Mouse (Mus musculus) liver, postnatal 0 days (tissue): ENCODE measurements around the gene Dclre1a. TPM values are rescaled to one million over a fixed set of nuclear protein-coding genes. Genes with fewer than 3 reads are reported as not detected.

Experiments used
- ATAC-seq: fragments of 200-750 bp; cut with Nextera tagmentation; 2 replicates; pipeline ENCODE4 v1.8.0; 2017; ENCODE audit warnings: mild to moderate bottlenecking, moderate library complexity
- DNase-seq: peaks from one replicate; pipeline ENCODE4 v3.0.0-alpha.2; 2016
- H3K27ac ChIP-seq: fragments of 300-500 bp; sonication (generic); 2 replicates; pipeline ENCODE4 v1.5.1; 2014; ENCODE audit warnings: antibody characterized with exemption, moderate library complexity, mild to moderate bottlenecking, low read depth
- H3K27me3 ChIP-seq: fragments of 300-500 bp; sonication (generic); 2 replicates; pipeline ENCODE4 v1.6.1; 2014; ENCODE audit warnings: low read length, control low read depth, mixed read lengths; ENCODE audit not compliant: insufficient read depth
- H3K36me3 ChIP-seq: fragments of 300-500 bp; sonication (generic); replicated peaks from 2 replicates; pipeline ENCODE4 v1.6.1; 2014; ENCODE audit warnings: mild to moderate bottlenecking, control low read depth, low read length, moderate library complexity, mixed read lengths; ENCODE audit not compliant: insufficient read depth
- H3K4me1 ChIP-seq: fragments of 300-500 bp; sonication (generic); 2 replicates; pipeline ENCODE4 v1.6.1; 2014; ENCODE audit warnings: antibody characterized with exemption, mild to moderate bottlenecking, control low read depth; ENCODE audit not compliant: insufficient read depth
- H3K4me2 ChIP-seq: fragments of 300-500 bp; sonication (generic); 2 replicates; pipeline ENCODE4 v1.6.1; 2014; ENCODE audit warnings: low read depth, mild to moderate bottlenecking, low read length, moderate library complexity, mixed read lengths
- H3K4me3 ChIP-seq: fragments of 300-500 bp; sonication (generic); 2 replicates; pipeline ENCODE4 v1.5.1; 2014; ENCODE audit warnings: low read depth, low read length
- H3K9ac ChIP-seq: fragments of 300-500 bp; sonication (generic); replicated peaks from 2 replicates; pipeline ENCODE4 v1.6.1; 2014; ENCODE audit warnings: mild to moderate bottlenecking, moderate library complexity
- H3K9me3 ChIP-seq: fragments of 300-500 bp; sonication (generic); 2 replicates; pipeline ENCODE4 v1.6.1; 2016; ENCODE audit warnings: mild to moderate bottlenecking, control low read depth, low read length, mixed read lengths
- CTCF ChIP-seq: sonication (generic); IDR thresholded peaks from 2 replicates; pipeline ENCODE4 v1.5.1; 2016; ENCODE audit warnings: antibody characterized with exemption, low read depth
- EP300 ChIP-seq: IDR thresholded peaks from 2 replicates; pipeline ENCODE4 v1.6.1; 2016; ENCODE audit warnings: antibody characterized with exemption, low read depth, mild to moderate bottlenecking
- WGBS: fragments of 180-500 bp; shearing (Covaris S2); extraction: QIAGEN DNeasy Blood & Tissue Kit; methylation state at CpG from one replicate; pipeline ENCODE4 v1.1.7; 2014; ENCODE audit not compliant: insufficient replicate concordance; 5-methylcytosine and 5-hydroxymethylcytosine counted together
- polyA plus RNA-seq: library from polyadenylated mRNA; unstranded; fragments of >200 nt; fragmentation: Nextera tagmentation; extraction: Ambion mirVana; gene quantifications from 2 replicates; pipeline ENCODE4 v1.2.1, GENCODE M21; 2015

Dclre1a gene
- polyA plus RNA-seq, 1 experiment from 2014 or later = 14.8 TPM

DNA sequence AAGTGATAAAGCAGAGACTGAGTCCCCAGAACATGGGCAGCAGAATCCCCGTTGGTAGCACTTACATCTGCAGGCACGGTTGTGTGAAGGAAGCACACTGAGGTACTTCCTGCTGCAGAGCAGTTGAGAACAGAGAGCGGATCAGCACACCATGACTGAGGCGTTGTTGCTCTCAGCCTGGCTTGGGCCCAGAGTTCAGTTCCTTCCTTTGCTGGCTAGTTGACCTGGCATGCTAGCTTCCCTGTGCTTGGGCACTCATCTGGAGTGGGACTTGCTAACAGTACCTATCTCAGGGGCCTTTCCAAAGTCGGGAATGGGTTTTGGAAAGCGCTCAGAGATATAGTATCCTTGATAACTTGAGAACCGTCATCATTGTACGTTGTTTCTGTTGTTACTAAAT is 38.3 kb upstream of the Dclre1a start:
- WGBS = 80% methylated on average over 8 of the region's 8 CpGs
- Histone ChIP-seq H3K36me3 (peaks cover 38% of the 10 kb centered on the region), H3K9me3 (no peaks in the 10 kb centered on the region), H3K27me3 (no peaks in the 10 kb centered on the region), H3K4me1 (no peaks in the 10 kb centered on the region), H3K4me3 (no peak overlapping the region), H3K27ac (no peak overlapping the region), H3K9ac (no peak overlapping the region), H3K4me2 (no peak overlapping the region)
- ATAC-seq (no peak), DNase-seq (no peak)
- TF ChIP-seq EP300 = no peak
- TF ChIP-seq CTCF = no peak

DNA sequence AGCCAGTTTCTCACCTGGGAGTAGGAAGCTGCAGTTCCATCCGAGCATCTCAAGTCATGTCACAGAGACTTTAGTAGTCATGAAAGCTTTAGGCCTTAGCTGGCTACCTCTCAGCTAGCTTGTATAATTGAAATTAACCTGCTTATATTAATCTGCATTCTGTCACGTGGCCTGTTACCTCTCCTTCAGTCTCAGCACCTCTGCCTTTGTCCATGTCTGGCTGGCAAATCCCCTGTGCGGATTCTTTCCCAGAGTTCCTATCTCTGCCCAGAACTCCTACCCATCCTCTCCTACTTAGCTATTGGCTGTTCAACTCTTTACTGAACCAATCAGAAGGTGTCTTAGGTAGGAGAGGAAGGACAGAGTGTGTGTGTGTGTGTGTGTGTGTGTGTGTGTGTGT is 36.3 kb upstream of the Dclre1a start:
- Histone ChIP-seq H3K27me3 (no peaks in the 10 kb centered on the region), H3K36me3 (peaks cover 31% of the 10 kb centered on the region), H3K4me3 (no peak overlapping the region), H3K4me2 (no peak overlapping the region), H3K9ac (no peak overlapping the region), H3K4me1 (no peaks in the 10 kb centered on the region), H3K27ac (no peak overlapping the region), H3K9me3 (no peaks in the 10 kb centered on the region)
- DNase-seq = no peak
- TF ChIP-seq CTCF = no peak
- no peak for TF ChIP-seq EP300
- ATAC-seq = no peak
- WGBS = 85% methylated on average over 3 of the region's 3 CpGs

GRCm38 (mm10) chr19:56583785-56584184 is 35.8 kb upstream of the Dclre1a start:
- no peak overlapping the region for H3K4me2 ChIP-seq
- no peak overlapping the region for H3K4me3 ChIP-seq
- peaks cover 26% of the 10 kb centered on the region for H3K36me3 ChIP-seq
- no peak for ATAC-seq
- H3K4me1 ChIP-seq = no peaks in the 10 kb centered on the region
- 64% methylated on average over 5 of the region's 5 CpGs for WGBS
- TF ChIP-seq EP300 = no peak
- TF ChIP-seq CTCF = no peak
- DNase-seq = no peak
- H3K27ac ChIP-seq = no peak overlapping the region
- no peaks in the 10 kb centered on the region for H3K9me3 ChIP-seq
- H3K27me3 ChIP-seq = no peaks in the 10 kb centered on the region
- H3K9ac ChIP-seq = no peak overlapping the region

GRCm38 (mm10) chr19:56581981-56582380 is 34.0 kb upstream of the Dclre1a start:
- H3K9me3 ChIP-seq = no peaks in the 10 kb centered on the region
- no peak overlapping the region for H3K27ac ChIP-seq
- 81% methylated on average over 5 of the region's 5 CpGs for WGBS
- ATAC-seq (no peak), DNase-seq (no peak)
- no peak overlapping the region for H3K9ac ChIP-seq
- H3K4me2 ChIP-seq = no peak overlapping the region
- TF ChIP-seq CTCF (no peak), EP300 (no peak)
- H3K4me3 ChIP-seq = no peak overlapping the region
- H3K4me1 ChIP-seq = no peaks in the 10 kb centered on the region
- no peaks in the 10 kb centered on the region for H3K27me3 ChIP-seq
- H3K36me3 ChIP-seq = peaks cover 25% of the 10 kb centered on the region

DNA sequence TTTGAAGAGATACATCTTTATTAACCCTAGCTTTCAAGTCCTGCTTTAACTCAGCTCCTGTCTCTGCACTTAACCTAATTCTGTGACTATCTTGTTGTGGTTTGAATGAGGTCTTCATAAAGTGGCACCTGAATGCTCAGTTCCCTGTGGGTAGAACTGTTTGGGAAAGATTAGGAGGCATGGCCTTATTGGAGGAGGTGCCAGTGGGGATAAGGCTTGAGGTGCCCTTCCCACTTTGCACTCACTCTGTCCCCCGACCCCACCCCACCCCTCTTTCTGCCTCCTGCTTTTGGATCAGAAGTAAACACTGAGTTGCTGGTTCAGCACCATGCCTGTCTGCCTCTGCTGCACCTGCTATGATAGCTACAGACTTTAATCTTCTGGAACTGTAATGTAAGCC is 29.8 kb upstream of the Dclre1a start:
- TF ChIP-seq EP300 = 0 out of 2 replicates have a peak, but pooled peaks have one; percentile 15
- TF ChIP-seq CTCF = no peak
- Histone ChIP-seq H3K4me1 (no peaks in the 10 kb centered on the region), H3K9ac (no peak overlapping the region), H3K4me2 (no peak overlapping the region), H3K9me3 (no peaks in the 10 kb centered on the region), H3K27me3 (no peaks in the 10 kb centered on the region), H3K27ac (no peak overlapping the region), H3K36me3 (peaks cover 37% of the 10 kb centered on the region), H3K4me3 (no peak overlapping the region)
- ATAC-seq (no peak), DNase-seq (no peak)
- WGBS = 42% methylated on average over 1 of the region's 1 CpGs

GRCm38 (mm10) chr19:56573184-56573583 is 25.2 kb upstream of the Dclre1a start:
- TF ChIP-seq EP300 (no peak), CTCF (no peak)
- 91% methylated on average over 6 of the region's 6 CpGs for WGBS
- peaks cover 42% of the 10 kb centered on the region for H3K36me3 ChIP-seq

GRCm38 (mm10) chr19:56571913-56572312 is 23.9 kb upstream of the Dclre1a start:
- Histone ChIP-seq H3K9ac (no peak overlapping the region), H3K4me3 (no peak overlapping the region), H3K36me3 (peaks cover 35% of the 10 kb centered on the region), H3K27ac (no peak overlapping the region), H3K4me1 (no peaks in the 10 kb centered on the region), H3K4me2 (no peak overlapping the region), H3K9me3 (no peaks in the 10 kb centered on the region), H3K27me3 (no peaks in the 10 kb centered on the region)
- ATAC-seq (no peak), DNase-seq (no peak)
- TF ChIP-seq EP300 (no peak), CTCF (no peak)
- WGBS = 88% methylated on average over 5 of the region's 5 CpGs

More at GRCm38 (mm10) chr19:56573184-56573583, 25.2 kb upstream of the Dclre1a start:
- H3K27ac ChIP-seq = no peak overlapping the region
- H3K4me1 ChIP-seq = no peaks in the 10 kb centered on the region
- H3K9ac ChIP-seq = no peak overlapping the region
- H3K27me3 ChIP-seq = no peaks in the 10 kb centered on the region
- no peak overlapping the region for H3K4me2 ChIP-seq
- no peak overlapping the region for H3K4me3 ChIP-seq
- H3K9me3 ChIP-seq = no peaks in the 10 kb centered on the region
- ATAC-seq (no peak), DNase-seq (no peak)
